Mouse (Mus musculus): Measurements from ENCODE around the gene Nsg1. TPM values are rescaled to one million over a fixed set of nuclear protein-coding genes. Genes with fewer than 3 reads are reported as not detected.

The Nsg1 gene
- polyA plus RNA-seq, 1 experiment = 1.0 TPM

DNA sequence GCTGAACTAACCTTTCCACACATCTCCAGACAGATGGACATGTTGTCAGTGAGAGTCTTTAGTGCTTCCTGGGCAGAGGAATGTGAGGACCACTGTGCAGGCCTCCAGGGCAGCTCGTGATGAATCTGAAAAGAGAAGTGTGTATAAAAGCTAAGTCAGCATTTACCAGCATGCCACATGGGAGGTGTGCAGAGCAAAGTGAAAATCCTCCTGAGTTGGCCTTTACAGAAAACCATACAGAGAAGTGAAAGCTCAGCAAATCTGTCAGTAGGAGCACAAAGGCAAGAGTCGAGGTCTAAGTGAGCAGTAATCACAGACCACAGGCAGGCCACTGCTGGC lies 67.8 kb downstream of the Nsg1 start:
- H3K27me3 ChIP-seq (ENCODE audit: control insufficient read depth, insufficient read depth, low read length, poor library complexity, severe bottlenecking) = no peaks in the 10 kb centered on the region
- H3K9ac ChIP-seq (ENCODE audit: low read depth, poor library complexity, severe bottlenecking) = no peak overlapping the region
- no peak overlapping the region for H3K27ac ChIP-seq (ENCODE audit: insufficient read depth, low read length)
- no peaks in the 10 kb centered on the region for H3K4me1 ChIP-seq (ENCODE audit: control insufficient read depth, insufficient read depth, low read length)
- TF ChIP-seq EP300 (IDR thresholded peaks at IDR 0.05; ENCODE audit: insufficient read depth, low read depth, low read length) (no peak), CTCF (IDR thresholded peaks at IDR 0.05; ENCODE audit: low read depth, low read length) (no peak), POLR2A (IDR thresholded peaks at IDR 0.05; ENCODE audit: insufficient read depth, low read length) (no peak)
- H3K4me3 ChIP-seq (ENCODE audit: low read depth, low read length) = no peak overlapping the region
- no peaks in the 10 kb centered on the region for H3K36me3 ChIP-seq (ENCODE audit: control insufficient read depth, insufficient read depth, low read length, poor library complexity, severe bottlenecking)
- H3K9me3 ChIP-seq (replicated peaks; ENCODE audit: control insufficient read depth, insufficient read depth, low read length, poor library complexity, severe bottlenecking) = no peaks in the 10 kb centered on the region

DNA sequence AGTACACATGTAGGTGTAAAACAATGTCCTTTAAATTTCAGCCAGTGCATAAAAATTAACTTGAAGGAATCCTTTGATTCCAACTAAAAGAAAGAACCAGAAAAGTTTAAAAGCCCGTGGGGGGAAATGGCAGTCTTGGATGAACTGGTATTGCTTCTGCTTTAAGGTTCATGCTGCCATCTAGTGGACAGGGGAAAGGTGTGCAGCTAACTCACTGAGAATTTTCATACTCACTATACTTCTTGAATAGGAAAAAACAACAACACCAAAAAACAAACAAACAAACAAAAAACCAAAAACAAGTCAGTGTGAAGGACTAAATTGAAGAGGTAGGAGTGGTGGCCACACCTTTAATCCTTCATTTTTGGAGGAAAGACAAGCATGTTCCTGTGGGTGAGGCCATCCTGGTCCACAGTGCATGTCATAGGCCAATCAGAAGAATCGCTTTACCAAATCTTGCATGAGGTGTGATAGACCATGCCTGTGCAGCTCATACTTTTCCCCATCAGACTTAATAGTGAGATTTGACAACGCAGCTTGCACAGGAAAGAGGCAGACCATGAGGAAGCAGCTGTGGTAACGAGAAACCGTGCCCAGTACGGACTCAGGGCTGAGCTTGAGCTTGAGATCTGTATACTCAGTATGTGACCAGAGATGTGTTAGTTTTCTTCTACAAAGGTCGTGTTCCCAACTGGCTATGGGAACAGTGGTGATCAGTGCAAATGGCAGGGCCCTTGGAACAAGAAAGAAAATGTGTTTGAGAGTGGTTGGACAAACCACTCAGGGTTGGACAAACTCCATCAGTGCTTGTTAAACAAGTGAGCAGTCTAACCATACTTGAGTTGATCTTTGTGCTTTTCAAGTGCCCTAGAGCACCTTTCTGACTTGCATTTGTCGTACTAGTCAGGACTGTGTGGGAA lies 68.4 kb downstream of the Nsg1 start:
- TF ChIP-seq EP300 (IDR thresholded peaks at IDR 0.05; ENCODE audit: insufficient read depth, low read depth, low read length) = no peak
- no peak for TF ChIP-seq CTCF (IDR thresholded peaks at IDR 0.05; ENCODE audit: low read depth, low read length)
- TF ChIP-seq POLR2A (IDR thresholded peaks at IDR 0.05; ENCODE audit: insufficient read depth, low read length) = no peak
- no peak overlapping the region for H3K9ac ChIP-seq (ENCODE audit: low read depth, poor library complexity, severe bottlenecking)
- no peaks in the 10 kb centered on the region for H3K9me3 ChIP-seq (replicated peaks; ENCODE audit: control insufficient read depth, insufficient read depth, low read length, poor library complexity, severe bottlenecking)
- H3K27ac ChIP-seq (ENCODE audit: insufficient read depth, low read length) = no peak overlapping the region
- H3K4me3 ChIP-seq (ENCODE audit: low read depth, low read length) = no peak overlapping the region
- no peaks in the 10 kb centered on the region for H3K4me1 ChIP-seq (ENCODE audit: control insufficient read depth, insufficient read depth, low read length)
- H3K27me3 ChIP-seq (ENCODE audit: control insufficient read depth, insufficient read depth, low read length, poor library complexity, severe bottlenecking) = no peaks in the 10 kb centered on the region
- H3K36me3 ChIP-seq (ENCODE audit: control insufficient read depth, insufficient read depth, low read length, poor library complexity, severe bottlenecking) = no peaks in the 10 kb centered on the region

DNA sequence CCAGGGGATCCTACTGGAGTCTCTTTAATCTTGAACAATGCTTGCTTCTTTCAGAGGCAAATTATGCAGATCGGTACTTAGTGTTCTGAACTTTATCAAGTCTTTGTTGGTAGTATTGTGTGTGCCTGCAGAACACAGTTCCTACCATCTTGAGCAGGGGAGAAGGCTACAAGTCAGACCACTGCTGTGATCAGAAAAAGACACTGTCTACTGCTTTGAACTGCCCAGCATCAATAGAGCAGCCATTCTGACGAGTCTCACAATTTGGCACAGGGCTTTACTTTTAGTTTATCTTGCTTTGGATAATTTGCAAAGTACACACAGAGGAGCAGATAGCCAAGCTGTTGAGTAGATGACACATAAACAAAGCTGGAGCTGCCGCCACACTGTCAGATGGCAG lies 69.1 kb downstream of the Nsg1 start:
- Histone ChIP-seq H3K4me1 (ENCODE audit: control insufficient read depth, insufficient read depth, low read length) (no peaks in the 10 kb centered on the region), H3K36me3 (ENCODE audit: control insufficient read depth, insufficient read depth, low read length, poor library complexity, severe bottlenecking) (no peaks in the 10 kb centered on the region), H3K9ac (ENCODE audit: low read depth, poor library complexity, severe bottlenecking) (no peak overlapping the region), H3K27me3 (ENCODE audit: control insufficient read depth, insufficient read depth, low read length, poor library complexity, severe bottlenecking) (no peaks in the 10 kb centered on the region), H3K27ac (ENCODE audit: insufficient read depth, low read length) (no peak overlapping the region), H3K4me3 (ENCODE audit: low read depth, low read length) (no peak overlapping the region), H3K9me3 (replicated peaks; ENCODE audit: control insufficient read depth, insufficient read depth, low read length, poor library complexity, severe bottlenecking) (no peaks in the 10 kb centered on the region)
- TF ChIP-seq EP300 (IDR thresholded peaks at IDR 0.05; ENCODE audit: insufficient read depth, low read depth, low read length) = no peak
- TF ChIP-seq POLR2A (IDR thresholded peaks at IDR 0.05; ENCODE audit: insufficient read depth, low read length) = no peak
- no peak for TF ChIP-seq CTCF (IDR thresholded peaks at IDR 0.05; ENCODE audit: low read depth, low read length)

DNA sequence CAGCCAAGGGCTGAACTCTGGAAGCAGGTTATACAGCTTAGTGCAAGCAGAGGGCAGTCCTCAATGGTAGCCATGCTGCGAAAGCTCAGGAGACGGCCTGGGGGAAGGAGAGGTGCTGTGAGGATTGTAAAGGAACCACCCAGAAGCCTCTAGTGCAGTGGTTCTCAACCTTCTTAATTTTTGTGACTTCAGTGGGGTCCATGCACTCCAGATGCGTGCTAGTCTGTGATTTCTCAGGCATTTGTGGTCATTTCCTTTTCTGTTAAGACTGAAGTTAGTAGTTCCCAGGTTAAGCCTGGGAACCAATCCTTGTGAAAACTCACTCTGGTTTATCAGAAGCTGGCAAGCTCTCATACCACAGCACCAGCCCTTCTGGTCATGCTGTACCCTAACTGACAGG lies 69.6 kb downstream of the Nsg1 start:
- TF ChIP-seq EP300 (IDR thresholded peaks at IDR 0.05; ENCODE audit: insufficient read depth, low read depth, low read length) (no peak), POLR2A (IDR thresholded peaks at IDR 0.05; ENCODE audit: insufficient read depth, low read length) (no peak), CTCF (IDR thresholded peaks at IDR 0.05; ENCODE audit: low read depth, low read length) (no peak)
- no peaks in the 10 kb centered on the region for H3K27me3 ChIP-seq (ENCODE audit: control insufficient read depth, insufficient read depth, low read length, poor library complexity, severe bottlenecking)
- H3K9ac ChIP-seq (ENCODE audit: low read depth, poor library complexity, severe bottlenecking) = no peak overlapping the region
- H3K9me3 ChIP-seq (replicated peaks; ENCODE audit: control insufficient read depth, insufficient read depth, low read length, poor library complexity, severe bottlenecking) = no peaks in the 10 kb centered on the region
- H3K4me1 ChIP-seq (ENCODE audit: control insufficient read depth, insufficient read depth, low read length) = no peaks in the 10 kb centered on the region
- no peak overlapping the region for H3K4me3 ChIP-seq (ENCODE audit: low read depth, low read length)
- no peaks in the 10 kb centered on the region for H3K36me3 ChIP-seq (ENCODE audit: control insufficient read depth, insufficient read depth, low read length, poor library complexity, severe bottlenecking)
- H3K27ac ChIP-seq (ENCODE audit: insufficient read depth, low read length) = no peak overlapping the region

Other genes with a start within 250 kb of the Nsg1 start
- gene Stx18, start 121.2 kb downstream of the Nsg1 start, polyA plus RNA-seq (2011; ENCODE audit: insufficient read depth, insufficient read length, low read depth, missing spikeins) = 15.3 and 17.6 TPM in 2 replicates
- gene Zbtb49, start 60.5 kb upstream of the Nsg1 start, polyA plus RNA-seq (2011; ENCODE audit: insufficient read depth, insufficient read length, low read depth, missing spikeins) = 5.6 and 7.1 TPM in 2 replicates
- 206 and 208 TPM in 2 replicates for gene Lyar, start 60.6 kb upstream of the Nsg1 start, polyA plus RNA-seq (2011; ENCODE audit: insufficient read depth, insufficient read length, low read depth, missing spikeins)
- 23.4 and 23.9 TPM in 2 replicates for gene Tmem128, start 100.3 kb upstream of the Nsg1 start, polyA plus RNA-seq (2011; ENCODE audit: insufficient read depth, insufficient read length, low read depth, missing spikeins)
- gene Otop1, start 116.1 kb upstream of the Nsg1 start, polyA plus RNA-seq (2011; ENCODE audit: insufficient read depth, insufficient read length, low read depth, missing spikeins) = not detected in 2 replicates
- gene Drd5, start 159.5 kb upstream of the Nsg1 start, polyA plus RNA-seq (2011; ENCODE audit: insufficient read depth, insufficient read length, low read depth, missing spikeins) = not detected in 2 replicates